In the genomic region with DNA sequence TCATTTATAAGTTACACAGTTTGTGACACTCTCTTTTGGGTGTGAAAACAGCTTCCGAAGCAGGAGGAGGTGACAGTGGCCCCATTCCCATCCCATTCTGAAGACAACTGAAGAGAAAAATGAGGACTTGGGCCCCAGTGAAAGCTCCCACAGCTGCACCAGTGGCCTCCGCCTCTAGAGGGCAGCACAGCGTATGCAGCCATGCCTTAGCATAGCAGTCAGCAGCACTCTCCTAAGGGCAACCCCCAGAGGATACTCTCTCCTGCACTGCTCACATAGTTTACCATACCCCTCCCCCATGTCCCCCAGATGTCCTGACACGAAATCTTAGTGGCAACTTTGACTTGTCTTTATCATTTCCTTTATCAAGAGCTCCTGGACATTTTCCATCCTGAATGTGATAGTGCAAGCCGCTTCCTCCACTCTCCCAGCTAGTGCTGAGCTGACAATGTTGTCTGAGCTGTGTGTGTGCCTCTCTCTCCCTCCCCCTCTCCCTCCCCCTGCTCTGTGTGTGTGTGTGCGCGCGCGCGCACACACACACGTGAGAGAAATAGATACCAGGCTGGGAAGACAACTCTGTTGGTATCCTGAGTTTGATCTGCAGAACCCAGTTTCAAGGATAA, we compare ENCODE assay signal across 8 mouse cellular contexts. TPM values are rescaled to one million over a fixed set of nuclear protein-coding genes. Genes with fewer than 3 reads are reported as not detected.
A peak's percentile ranks its signal among the peaks of the same experiment; 100 is the strongest.
DNase-seq lines count a peak whose midpoint lies in the region; ATAC-seq and TF ChIP-seq lines count a peak whose summit lies in the region.

No protein-coding gene starts in this region.

- no peaks in the 10 kb centered on the region for H3K36me3 ChIP-seq in embryonic facial prominence, embryonic 14.5 days (ENCODE audit: control insufficient read depth, insufficient read depth, low read length)
- H3K36me3 ChIP-seq in limb, embryonic 14.5 days (ENCODE audit: control insufficient read depth, insufficient read depth, low read length), result no peaks in the 10 kb centered on the region
- H3K36me3 ChIP-seq in midbrain, postnatal 0 days (ENCODE audit: insufficient read depth, low read length), result no peaks in the 10 kb centered on the region

- peak; percentile 92 for TF ChIP-seq CTCF in midbrain, postnatal 0 days (IDR thresholded peaks at IDR 0.05)

- no peaks in the 10 kb centered on the region for H3K9me3 ChIP-seq in embryonic facial prominence, embryonic 14.5 days (ENCODE audit: control insufficient read depth, low read length)
- H3K9me3 ChIP-seq in limb, embryonic 14.5 days (ENCODE audit: control insufficient read depth, low read length), result no peaks in the 10 kb centered on the region
- H3K9me3 ChIP-seq in midbrain, postnatal 0 days (ENCODE audit: low read length), result no peaks in the 10 kb centered on the region

- H3K27ac ChIP-seq in embryonic facial prominence, embryonic 14.5 days (replicated peaks; ENCODE audit: low read depth, low read length), result no peak overlapping the region
- H3K27ac ChIP-seq in limb, embryonic 14.5 days (replicated peaks; ENCODE audit: low read depth, low read length), result no peak overlapping the region
- H3K27ac ChIP-seq in midbrain, postnatal 0 days (ENCODE audit: low read depth, low read length), result no peak overlapping the region

- H3K4me3 ChIP-seq in embryonic facial prominence, embryonic 14.5 days (ENCODE audit: low read depth, low read length), result no peak overlapping the region
- no peak overlapping the region for H3K4me3 ChIP-seq in limb, embryonic 14.5 days (replicated peaks; ENCODE audit: low read length)
- H3K4me3 ChIP-seq in midbrain, postnatal 0 days (ENCODE audit: low read depth, low read length), result no peak overlapping the region

- H3K27me3 ChIP-seq in embryonic facial prominence, embryonic 14.5 days (replicated peaks; ENCODE audit: control insufficient read depth, insufficient read depth, low read length), result no peaks in the 10 kb centered on the region
- H3K27me3 ChIP-seq in limb, embryonic 14.5 days (ENCODE audit: control insufficient read depth, insufficient read depth, low read length), result no peaks in the 10 kb centered on the region
- no peaks in the 10 kb centered on the region for H3K27me3 ChIP-seq in midbrain, postnatal 0 days (ENCODE audit: insufficient read depth, low read length)

- no peaks in the 10 kb centered on the region for H3K4me1 ChIP-seq in embryonic facial prominence, embryonic 14.5 days (ENCODE audit: control insufficient read depth, insufficient read depth, low read length)
- H3K4me1 ChIP-seq in limb, embryonic 14.5 days (ENCODE audit: control insufficient read depth, insufficient read depth, low read length), result no peaks in the 10 kb centered on the region
- no peaks in the 10 kb centered on the region for H3K4me1 ChIP-seq in midbrain, postnatal 0 days (ENCODE audit: insufficient read depth, low read length)

- TF ChIP-seq POLR2A in limb, embryonic 14.5 days (IDR thresholded peaks at IDR 0.05; ENCODE audit: borderline replicate concordance, extremely low read depth, insufficient read depth, insufficient read length), result no peak

- 11% methylated on average over 11 of the region's 11 CpGs for WGBS in embryonic facial prominence, embryonic 14.5 days
- WGBS in limb, embryonic 14.5 days, result 18% methylated on average over 11 of the region's 11 CpGs
- 10% methylated on average over 11 of the region's 11 CpGs for WGBS in midbrain, postnatal 0 days

- peak; percentile 81 for DNase-seq in 3T3-L1 (ENCODE audit: low read depth, low spot score)
- peak; percentile 89 to 92 for DNase-seq in adrenal gland, postnatal 36 days
- DNase-seq in embryonic facial prominence, embryonic 14.5 days (ENCODE audit: low spot score), result peak; percentile 85
- DNase-seq in heart, adult 9 months (ENCODE audit: low spot score in 2 of 2), result peak; percentile 67 to 77
- DNase-seq in kidney, adult 9 months, result peak; percentile 89
- peak; percentile 86 for DNase-seq in limb, embryonic 14.5 days (ENCODE audit: low spot score)
- peak; percentile 78 for DNase-seq in midbrain, postnatal 0 days (ENCODE audit: low spot score)
- DNase-seq in spleen, postnatal 14 days (ENCODE audit: low spot score in 2 of 2), result peak; percentile 63 to 79

- peak overlapping the region; percentile 18 for H3K4me2 ChIP-seq in embryonic facial prominence, embryonic 14.5 days (ENCODE audit: low read depth, low read length)
- peak overlapping the region; percentile 21; the same call in 1 of the 2 replicates for H3K4me2 ChIP-seq in limb, embryonic 14.5 days (replicated peaks; ENCODE audit: low read depth, low read length, severe bottlenecking)
- peak overlapping the region; percentile 36 for H3K4me2 ChIP-seq in midbrain, postnatal 0 days (ENCODE audit: low read depth, low read length, poor library complexity, severe bottlenecking)

- 0 out of 2 replicates have a peak overlapping the region, but pooled peaks have one; percentile 0 for H3K9ac ChIP-seq in embryonic facial prominence, embryonic 14.5 days (ENCODE audit: low read depth, low read length)
- peak overlapping the region; percentile 28; the same call in 1 of the 2 replicates for H3K9ac ChIP-seq in limb, embryonic 14.5 days (ENCODE audit: low read depth, low read length, severe bottlenecking)
- H3K9ac ChIP-seq in midbrain, postnatal 0 days (replicated peaks; ENCODE audit: low read length, poor library complexity, severe bottlenecking), result no peak overlapping the region

- peak; percentile 83 for ATAC-seq in embryonic facial prominence, embryonic 14.5 days (ENCODE audit: low read depth)
- ATAC-seq in limb, embryonic 14.5 days (ENCODE audit: low FRiP score, low read depth), result peak; percentile 79
- ATAC-seq in midbrain, postnatal 0 days (ENCODE audit: low FRiP score), result peak; percentile 91

RNA-seq across cellular contexts. Expression of gene Lim2, which starts 4.4 kb away (rescaled TPM):
- total RNA-seq in adrenal gland, postnatal 36 days (2021), result not detected
- not detected in 2 replicates for polyA plus RNA-seq in embryonic facial prominence, embryonic 14.5 days (2014; fragmentation: Nextera tagmentation; extraction: Ambion mirVana)
- polyA plus RNA-seq in limb, embryonic 14.5 days (2012; rRNA removed), result not detected in 2 replicates
- not detected in 2 replicates for polyA plus RNA-seq in limb, embryonic 14.5 days (2014; fragmentation: Nextera tagmentation; extraction: Ambion mirVana)
- total RNA-seq in midbrain, postnatal 0 days (2014; rRNA removed), result not detected in 2 replicates
- polyA plus RNA-seq in midbrain, postnatal 0 days (2015; fragmentation: Nextera tagmentation; extraction: Ambion mirVana), result not detected in 2 replicates

RNA-seq across cellular contexts. Expression of gene Nkg7, which starts 13.8 kb away (rescaled TPM):
- total RNA-seq in adrenal gland, postnatal 36 days (2021), result under 1 TPM in 1 of 2 experiments, not detected in 1; 0.50 TPM
- 1.3 and 1.8 TPM in 2 replicates for polyA plus RNA-seq in embryonic facial prominence, embryonic 14.5 days (2014; fragmentation: Nextera tagmentation; extraction: Ambion mirVana)
- polyA plus RNA-seq in limb, embryonic 14.5 days (2012; rRNA removed), result 0.68 and 0.88 TPM in 2 replicates
- 1.7 and 2.3 TPM in 2 replicates for polyA plus RNA-seq in limb, embryonic 14.5 days (2014; fragmentation: Nextera tagmentation; extraction: Ambion mirVana)
- not detected in 2 replicates for total RNA-seq in midbrain, postnatal 0 days (2014; rRNA removed)
- polyA plus RNA-seq in midbrain, postnatal 0 days (2015; fragmentation: Nextera tagmentation; extraction: Ambion mirVana), result 0.32 TPM in 1 of 2 replicates, not detected in the other

RNA-seq across cellular contexts. Expression of gene Siglecg, which starts 15.1 kb away (rescaled TPM):
- total RNA-seq in adrenal gland, postnatal 36 days (2021), result under 1 TPM in 1 of 2 experiments, not detected in 1; 0.33 TPM
- 0.17 and 0.66 TPM in 2 replicates for polyA plus RNA-seq in embryonic facial prominence, embryonic 14.5 days (2014; fragmentation: Nextera tagmentation; extraction: Ambion mirVana)
- 0.13 and 0.29 TPM in 2 replicates for polyA plus RNA-seq in limb, embryonic 14.5 days (2012; rRNA removed)
- polyA plus RNA-seq in limb, embryonic 14.5 days (2014; fragmentation: Nextera tagmentation; extraction: Ambion mirVana), result 0.07 and 0.33 TPM in 2 replicates
- total RNA-seq in midbrain, postnatal 0 days (2014; rRNA removed), result 0.05 TPM in 1 of 2 replicates, not detected in the other
- polyA plus RNA-seq in midbrain, postnatal 0 days (2015; fragmentation: Nextera tagmentation; extraction: Ambion mirVana), result not detected in 2 replicates

RNA-seq across cellular contexts. Expression of gene Cldnd2, which starts 17.5 kb away (rescaled TPM):
- not detected for total RNA-seq in adrenal gland, postnatal 36 days (2021)
- polyA plus RNA-seq in embryonic facial prominence, embryonic 14.5 days (2014; fragmentation: Nextera tagmentation; extraction: Ambion mirVana), result not detected in 2 replicates
- polyA plus RNA-seq in limb, embryonic 14.5 days (2012; rRNA removed), result not detected in 2 replicates
- polyA plus RNA-seq in limb, embryonic 14.5 days (2014; fragmentation: Nextera tagmentation; extraction: Ambion mirVana), result not detected in 2 replicates
- total RNA-seq in midbrain, postnatal 0 days (2014; rRNA removed), result not detected in 2 replicates
- not detected in 2 replicates for polyA plus RNA-seq in midbrain, postnatal 0 days (2015; fragmentation: Nextera tagmentation; extraction: Ambion mirVana)

RNA-seq across cellular contexts. Expression of gene Etfb, which starts 20.8 kb away (rescaled TPM):
- total RNA-seq in adrenal gland, postnatal 36 days (2021), result 100 to 1,000 TPM; 504 to 548 TPM
- polyA plus RNA-seq in embryonic facial prominence, embryonic 14.5 days (2014; fragmentation: Nextera tagmentation; extraction: Ambion mirVana), result 298 and 300 TPM in 2 replicates
- 93.3 and 153 TPM in 2 replicates for polyA plus RNA-seq in limb, embryonic 14.5 days (2012; rRNA removed)
- 280 and 301 TPM in 2 replicates for polyA plus RNA-seq in limb, embryonic 14.5 days (2014; fragmentation: Nextera tagmentation; extraction: Ambion mirVana)
- 27.0 and 28.6 TPM in 2 replicates for total RNA-seq in midbrain, postnatal 0 days (2014; rRNA removed)
- 94.0 and 97.8 TPM in 2 replicates for polyA plus RNA-seq in midbrain, postnatal 0 days (2015; fragmentation: Nextera tagmentation; extraction: Ambion mirVana)
